Mouse (Mus musculus) ovary, adult 18-20 months (tissue): ENCODE results near the gene Slc43a3.

Source experiments
- DNase-seq: peaks from one replicate; pipeline ENCODE4 v3.0.0; 2022; ENCODE audit warnings: low spot score, mixed read lengths

Slc43a3 gene

GRCm38 (mm10) chr2:84980188-84980587 is 43.8 kb downstream of the Slc43a3 start, which contains the start of gene Prg2:
Gene Prg2, plus strand, starts transcription at chr2:84980461.
- no peak for DNase-seq

- DNase-seq = no peak
These were observed 51.6 kb downstream of the Slc43a3 start, which contains the start of gene Prg3 for GRCm38 (mm10) chr2:84987930-84988329. Gene Prg3, plus strand, starts transcription at chr2:84988215.

- DNase-seq = no peak
These were observed 60.0 kb downstream of the Slc43a3 start for GRCm38 (mm10) chr2:84996376-84996775.

- DNase-seq = no peak
These were observed 63.3 kb downstream of the Slc43a3 start for GRCm38 (mm10) chr2:84999486-85000181.

- no peak for DNase-seq
These were observed 65.1 kb downstream of the Slc43a3 start for GRCm38 (mm10) chr2:85001497-85001896.

- no peak for DNase-seq
These were observed 66.2 kb downstream of the Slc43a3 start for GRCm38 (mm10) chr2:85002575-85002974.

GRCm38 (mm10) chr2:85004341-85004740 is 68.0 kb downstream of the Slc43a3 start:
- no peak for DNase-seq

- no peak for DNase-seq
These were observed 70.2 kb downstream of the Slc43a3 start for GRCm38 (mm10) chr2:85006600-85006999.

- no peak for DNase-seq
These were observed 71.3 kb downstream of the Slc43a3 start for GRCm38 (mm10) chr2:85007729-85008128.
